Mouse (Mus musculus): ENCODE measurements around the gene Trmo. TPM values are rescaled to one million over a fixed set of nuclear protein-coding genes. Genes with fewer than 3 reads are reported as not detected.

Trmo gene
- polyA plus RNA-seq, 1 experiment from 2014 or later: 9.4 TPM

DNA sequence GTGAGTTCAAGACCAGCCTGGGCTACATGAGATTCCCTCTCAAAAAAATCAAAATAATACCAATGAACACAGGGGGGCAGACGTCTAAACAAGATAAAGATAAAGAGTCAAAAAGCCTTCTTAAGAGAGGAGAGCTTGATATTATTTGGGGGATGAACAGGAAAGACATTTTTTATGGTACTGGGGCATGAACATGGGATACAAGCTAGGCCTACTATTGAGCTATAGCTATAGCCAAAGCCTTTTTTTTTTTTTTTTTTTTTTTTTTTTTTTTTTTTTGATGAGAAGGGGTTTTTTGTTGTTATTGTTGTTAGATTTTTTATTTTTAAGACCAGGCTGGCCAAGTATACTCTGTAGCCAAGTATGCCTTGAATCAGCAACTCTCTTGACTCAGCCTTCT is 22.9 kb upstream of the Trmo start:
- Histone ChIP-seq H3K27ac (ENCODE audit: low read depth) (no peak overlapping the region), H3K4me1 (ENCODE audit: insufficient read depth) (no peaks in the 10 kb centered on the region), H3K36me3 (ENCODE audit: insufficient read depth) (no peaks in the 10 kb centered on the region), H3K9me3 (ENCODE audit: low read depth, low read length) (no peaks in the 10 kb centered on the region), H3K4me3 (ENCODE audit: low read depth, low read length) (no peak overlapping the region), H3K9ac (no peak overlapping the region), H3K27me3 (ENCODE audit: insufficient read depth, low read length) (no peaks in the 10 kb centered on the region), H3K4me2 (no peak overlapping the region)
- ATAC-seq (ENCODE audit: insufficient read depth) (no peak), DNase-seq (no peak)
- no peak for TF ChIP-seq CTCF (IDR thresholded peaks at IDR 0.05; ENCODE audit: low read depth)
- WGBS: 36% methylated on average over 1 of the region's 1 CpGs

DNA sequence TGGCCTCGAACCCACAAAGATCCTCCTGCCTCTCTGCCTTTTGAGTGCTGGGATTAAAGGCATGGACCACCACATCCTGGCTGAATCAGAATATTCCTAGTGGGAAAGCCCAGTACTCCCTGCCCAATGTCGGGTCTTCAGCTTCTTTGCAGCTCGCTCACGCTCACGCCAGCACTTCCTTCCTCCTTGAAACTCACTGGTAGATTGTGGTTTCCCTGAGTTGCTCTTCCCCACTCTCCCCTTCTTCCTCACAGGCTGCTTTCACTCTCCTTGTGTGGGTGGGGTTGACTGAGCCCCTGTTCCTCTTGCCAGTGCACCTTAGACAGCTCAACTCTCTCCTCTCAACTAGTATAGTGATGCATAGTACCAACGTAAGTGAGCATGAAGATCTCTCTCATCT is 22.3 kb upstream of the Trmo start:
- Histone ChIP-seq H3K27me3 (ENCODE audit: insufficient read depth, low read length) (no peaks in the 10 kb centered on the region), H3K36me3 (ENCODE audit: insufficient read depth) (no peaks in the 10 kb centered on the region), H3K27ac (ENCODE audit: low read depth) (no peak overlapping the region), H3K4me2 (no peak overlapping the region), H3K9me3 (ENCODE audit: low read depth, low read length) (no peaks in the 10 kb centered on the region), H3K4me1 (ENCODE audit: insufficient read depth) (no peaks in the 10 kb centered on the region), H3K9ac (no peak overlapping the region), H3K4me3 (ENCODE audit: low read depth, low read length) (no peak overlapping the region)
- TF ChIP-seq CTCF (IDR thresholded peaks at IDR 0.05; ENCODE audit: low read depth): no peak
- 70% methylated on average over 6 of the region's 6 CpGs for WGBS
- DNase-seq (no peak), ATAC-seq (ENCODE audit: insufficient read depth) (no peak)

DNA sequence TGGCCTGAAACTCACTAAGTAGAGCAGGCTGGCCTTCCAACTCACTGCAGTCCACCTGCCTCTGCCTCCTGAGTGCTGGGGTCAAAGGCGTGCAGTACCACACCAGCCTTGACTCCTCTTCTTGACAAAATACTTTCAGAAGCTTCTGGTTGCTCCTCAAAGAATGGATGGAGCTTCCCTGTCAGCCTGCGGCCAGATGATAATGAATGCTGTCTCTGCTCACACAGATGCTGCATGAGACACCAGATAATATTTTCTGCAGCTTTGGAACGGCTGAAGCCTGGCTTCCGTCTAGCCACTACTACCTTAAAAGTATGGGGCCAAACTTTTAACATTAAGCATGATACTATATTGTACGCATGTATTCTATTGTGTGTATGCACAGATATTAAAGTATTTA is 21.4 kb upstream of the Trmo start:
- WGBS: 86% methylated on average over 5 of the region's 5 CpGs
- Histone ChIP-seq H3K4me2 (no peak overlapping the region), H3K36me3 (ENCODE audit: insufficient read depth) (no peaks in the 10 kb centered on the region), H3K4me1 (ENCODE audit: insufficient read depth) (no peaks in the 10 kb centered on the region), H3K9ac (no peak overlapping the region), H3K9me3 (ENCODE audit: low read depth, low read length) (no peaks in the 10 kb centered on the region), H3K27ac (ENCODE audit: low read depth) (peak overlapping the region; percentile 36; the same call in 1 of the 2 replicates), H3K27me3 (ENCODE audit: insufficient read depth, low read length) (no peaks in the 10 kb centered on the region), H3K4me3 (ENCODE audit: low read depth, low read length) (no peak overlapping the region)
- no peak; the same call in 1 of the 2 replicates for ATAC-seq (ENCODE audit: insufficient read depth)
- TF ChIP-seq CTCF (IDR thresholded peaks at IDR 0.05; ENCODE audit: low read depth): no peak
- DNase-seq: no peak

DNA sequence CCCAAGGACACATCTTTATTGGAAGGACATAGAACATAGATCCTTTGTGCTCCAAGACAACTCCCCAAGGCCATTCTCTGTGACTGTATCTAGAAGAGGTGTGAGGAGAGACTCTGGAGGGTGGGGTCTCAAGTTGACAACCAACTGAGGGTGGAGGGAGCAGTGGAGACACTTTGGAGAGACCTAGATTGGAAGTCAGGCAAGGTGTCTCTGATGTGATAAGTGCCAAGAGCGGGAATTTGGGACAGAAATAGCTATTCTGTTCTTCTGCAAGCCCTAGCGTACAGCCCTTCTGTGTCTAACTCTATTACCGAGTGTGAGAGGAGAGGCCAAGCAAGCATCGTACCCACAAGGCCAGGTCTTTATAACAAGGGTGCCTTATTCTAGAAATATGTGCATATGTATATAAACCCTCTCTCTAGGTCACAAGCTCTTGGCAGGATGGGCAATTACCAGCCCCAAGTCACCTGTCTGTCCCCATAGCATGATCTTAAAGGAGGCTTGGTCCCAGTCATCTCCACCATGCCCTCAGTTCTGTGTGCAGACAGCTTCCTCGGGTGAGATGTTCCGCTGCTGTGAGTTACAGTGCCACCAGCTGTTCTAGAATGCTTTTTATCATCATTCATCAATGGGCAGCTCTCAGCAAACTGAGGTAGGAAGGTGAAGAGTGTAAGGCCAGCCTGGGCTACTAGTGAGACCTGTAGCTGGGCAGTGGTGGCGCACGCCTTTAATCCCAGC is 17.9 kb upstream of the Trmo start:
- no peak for TF ChIP-seq CTCF (IDR thresholded peaks at IDR 0.05; ENCODE audit: low read depth)

GRCm38 (mm10) chr4:46404042-46404795 is 15.0 kb upstream of the Trmo start:
- no peak for DNase-seq

More for the DNA sequence above, 17.9 kb upstream of the Trmo start:
- Histone ChIP-seq H3K4me2 (no peak overlapping the region), H3K4me3 (ENCODE audit: low read depth, low read length) (no peak overlapping the region), H3K27ac (ENCODE audit: low read depth) (peak overlapping the region; percentile 12; the same call in 1 of the 2 replicates), H3K4me1 (ENCODE audit: insufficient read depth) (no peaks in the 10 kb centered on the region), H3K9ac (no peak overlapping the region), H3K9me3 (ENCODE audit: low read depth, low read length) (no peaks in the 10 kb centered on the region), H3K36me3 (ENCODE audit: insufficient read depth) (no peaks in the 10 kb centered on the region), H3K27me3 (ENCODE audit: insufficient read depth, low read length) (no peaks in the 10 kb centered on the region)
- 84% methylated on average over 8 of the region's 8 CpGs for WGBS
- no peak for DNase-seq
- ATAC-seq (ENCODE audit: insufficient read depth): no peak

GRCm38 (mm10) chr4:46398839-46399238 is 9.6 kb upstream of the Trmo start:
- no peak for TF ChIP-seq CTCF (IDR thresholded peaks at IDR 0.05; ENCODE audit: low read depth)
- Histone ChIP-seq H3K4me1 (ENCODE audit: insufficient read depth) (no peaks in the 10 kb centered on the region), H3K36me3 (ENCODE audit: insufficient read depth) (no peaks in the 10 kb centered on the region), H3K27me3 (ENCODE audit: insufficient read depth, low read length) (no peaks in the 10 kb centered on the region), H3K4me2 (no peak overlapping the region), H3K9me3 (ENCODE audit: low read depth, low read length) (no peaks in the 10 kb centered on the region), H3K4me3 (ENCODE audit: low read depth, low read length) (no peak overlapping the region), H3K9ac (no peak overlapping the region), H3K27ac (ENCODE audit: low read depth) (no peak overlapping the region)
- DNase-seq (no peak), ATAC-seq (ENCODE audit: insufficient read depth) (no peak)
- WGBS: 73% methylated on average over 4 of the region's 4 CpGs

More at GRCm38 (mm10) chr4:46404042-46404795, 15.0 kb upstream of the Trmo start:
- Histone ChIP-seq H3K4me3 (ENCODE audit: low read depth, low read length) (peak overlapping the region; percentile 8; the same call in 1 of the 2 replicates), H3K4me2 (no peak overlapping the region), H3K27me3 (ENCODE audit: insufficient read depth, low read length) (no peaks in the 10 kb centered on the region), H3K9me3 (ENCODE audit: low read depth, low read length) (no peaks in the 10 kb centered on the region), H3K4me1 (ENCODE audit: insufficient read depth) (no peaks in the 10 kb centered on the region), H3K9ac (no peak overlapping the region), H3K36me3 (ENCODE audit: insufficient read depth) (no peaks in the 10 kb centered on the region), H3K27ac (ENCODE audit: low read depth) (no peak overlapping the region; the same call in 1 of the 2 replicates)
- 52% methylated on average over 6 of the region's 6 CpGs for WGBS
- no peak for TF ChIP-seq CTCF (IDR thresholded peaks at IDR 0.05; ENCODE audit: low read depth)
- no peak for ATAC-seq (ENCODE audit: insufficient read depth)

GRCm38 (mm10) chr4:46395736-46396135 is 6.5 kb upstream of the Trmo start:
- H3K27me3 ChIP-seq (ENCODE audit: insufficient read depth, low read length): no peaks in the 10 kb centered on the region
- no peak overlapping the region for H3K9ac ChIP-seq
- H3K4me2 ChIP-seq: no peak overlapping the region
- H3K4me3 ChIP-seq (ENCODE audit: low read depth, low read length): no peak overlapping the region
- TF ChIP-seq CTCF (IDR thresholded peaks at IDR 0.05; ENCODE audit: low read depth): no peak
- DNase-seq (peak; percentile 23), ATAC-seq (ENCODE audit: insufficient read depth) (no peak)
- no peaks in the 10 kb centered on the region for H3K36me3 ChIP-seq (ENCODE audit: insufficient read depth)
- no peak overlapping the region for H3K27ac ChIP-seq (ENCODE audit: low read depth)
- WGBS: 30% methylated on average over 5 of the region's 5 CpGs
- H3K9me3 ChIP-seq (ENCODE audit: low read depth, low read length): no peaks in the 10 kb centered on the region
- no peaks in the 10 kb centered on the region for H3K4me1 ChIP-seq (ENCODE audit: insufficient read depth)

Measured in lung, embryonic 14.5 days (tissue).